Mouse (Mus musculus) bone marrow macrophage, adult 2 months (primary cell): ENCODE results near the gene Keap1.

Experiments
- CTCF ChIP-seq: IDR thresholded peaks from 2 replicates; pipeline ENCODE4 v1.5.1; 2012; ENCODE audit warnings: low read depth, mild to moderate bottlenecking, low read length, moderate library complexity
- POLR2A ChIP-seq: IDR thresholded peaks from 2 replicates; pipeline ENCODE4 v1.6.1; 2012; ENCODE audit warnings: mild to moderate bottlenecking, low read depth, low read length, borderline replicate concordance

- TF ChIP-seq CTCF (no peak), POLR2A (no peak)
Measured at GRCm38 (mm10) chr9:21254690-21255089, 15.5 kb upstream of the Keap1 start.
